Mouse (Mus musculus) retina, postnatal 1 day (tissue): ENCODE measurements at regions not wholly inside any gene's neighbourhood (a gene's known extent, or its start where the extent isn't known, plus 50 kb on each side); places are given as distances from the start of the nearest gene placed in this dataset.
"Not testable (repeated sequence)": the region's sequence is repeated elsewhere in the genome, so short reads cannot be mapped to it uniquely, and the experiment has no call there.

Source experiments
- DNase-seq: peaks from one replicate; pipeline ENCODE4 v3.0.0-alpha.2; 2012

DNA sequence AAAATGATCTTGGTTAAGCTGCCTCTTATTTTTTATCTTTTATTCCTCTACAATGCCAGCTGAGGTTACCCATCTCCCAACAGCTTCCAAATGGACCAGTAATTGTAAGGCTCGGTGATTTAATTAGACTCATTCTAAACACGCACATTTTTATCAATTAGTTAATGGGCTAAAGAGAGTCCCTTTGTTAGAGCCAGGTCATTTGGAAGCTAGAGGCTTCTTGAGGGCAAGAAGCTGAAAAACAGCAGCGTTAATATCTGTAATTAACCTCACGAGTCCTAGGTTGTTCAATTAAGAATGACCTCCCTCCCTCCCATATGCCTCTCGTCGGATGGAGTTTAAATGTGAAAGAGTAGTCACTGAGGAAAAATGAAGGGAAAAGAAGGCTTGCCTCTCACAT lies 66.5 kb downstream of the Otx2 start:
- peak; percentile 88 for DNase-seq

DNA sequence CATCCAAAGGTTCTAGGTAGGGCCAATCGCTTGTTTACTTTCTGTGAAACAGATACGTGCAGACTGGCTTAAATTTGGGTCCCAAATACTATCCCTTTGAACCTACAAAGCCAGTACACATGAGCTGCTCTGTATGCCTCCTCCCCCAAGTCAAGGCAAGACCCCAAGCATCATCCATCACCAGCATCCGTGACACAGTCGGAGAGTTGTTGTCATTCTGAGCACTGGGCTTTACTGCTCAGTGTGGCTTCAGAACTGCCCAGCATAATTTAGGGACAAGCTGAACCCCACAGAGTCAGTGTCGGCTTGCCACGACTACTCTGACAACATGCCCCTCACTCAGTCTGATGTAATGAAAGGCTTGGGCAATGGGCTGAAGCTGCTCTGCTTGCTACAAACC lies 70.1 kb downstream of the Otx2 start:
- DNase-seq, result no peak

DNA sequence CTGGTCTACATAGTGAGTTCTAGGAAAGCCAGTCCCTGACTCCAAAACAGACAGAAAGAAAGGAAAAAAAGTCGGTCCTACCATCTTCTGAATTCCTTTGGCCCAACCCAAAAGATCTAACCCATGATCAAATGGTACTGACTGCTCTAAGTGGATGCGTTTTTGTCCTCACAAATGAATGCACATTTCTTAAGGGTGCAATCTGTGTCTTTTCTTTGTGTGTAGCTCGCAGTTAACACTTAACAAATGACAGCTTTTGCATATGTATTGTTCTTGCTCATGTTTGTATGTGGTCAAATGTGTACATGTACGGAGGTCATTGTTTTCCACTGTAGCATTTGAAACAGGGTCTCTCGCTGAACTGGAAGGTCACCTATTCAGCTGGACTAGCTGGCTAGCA lies 79.3 kb downstream of the Otx2 start:
- no peak for DNase-seq

DNA sequence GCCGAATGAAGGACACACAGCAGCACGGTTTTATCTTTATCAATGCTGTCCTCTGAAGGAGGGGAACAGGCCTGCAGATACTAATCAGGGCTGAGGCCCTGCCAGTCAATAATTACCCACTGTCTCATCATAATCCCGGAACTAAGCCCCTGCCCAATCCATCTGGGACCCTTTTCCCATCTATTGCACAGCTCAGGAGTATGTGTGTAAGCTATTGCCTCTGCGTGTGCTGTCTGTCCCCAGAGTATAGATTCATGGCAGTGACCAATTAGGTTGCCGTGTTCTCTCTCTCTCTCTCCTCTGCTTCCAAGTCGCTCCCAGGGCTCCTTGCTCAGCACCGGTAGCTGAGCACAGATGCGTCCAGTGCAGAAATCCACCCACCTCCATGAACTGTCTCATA lies 80.3 kb downstream of the Otx2 start:
- peak; percentile 90 for DNase-seq

DNA sequence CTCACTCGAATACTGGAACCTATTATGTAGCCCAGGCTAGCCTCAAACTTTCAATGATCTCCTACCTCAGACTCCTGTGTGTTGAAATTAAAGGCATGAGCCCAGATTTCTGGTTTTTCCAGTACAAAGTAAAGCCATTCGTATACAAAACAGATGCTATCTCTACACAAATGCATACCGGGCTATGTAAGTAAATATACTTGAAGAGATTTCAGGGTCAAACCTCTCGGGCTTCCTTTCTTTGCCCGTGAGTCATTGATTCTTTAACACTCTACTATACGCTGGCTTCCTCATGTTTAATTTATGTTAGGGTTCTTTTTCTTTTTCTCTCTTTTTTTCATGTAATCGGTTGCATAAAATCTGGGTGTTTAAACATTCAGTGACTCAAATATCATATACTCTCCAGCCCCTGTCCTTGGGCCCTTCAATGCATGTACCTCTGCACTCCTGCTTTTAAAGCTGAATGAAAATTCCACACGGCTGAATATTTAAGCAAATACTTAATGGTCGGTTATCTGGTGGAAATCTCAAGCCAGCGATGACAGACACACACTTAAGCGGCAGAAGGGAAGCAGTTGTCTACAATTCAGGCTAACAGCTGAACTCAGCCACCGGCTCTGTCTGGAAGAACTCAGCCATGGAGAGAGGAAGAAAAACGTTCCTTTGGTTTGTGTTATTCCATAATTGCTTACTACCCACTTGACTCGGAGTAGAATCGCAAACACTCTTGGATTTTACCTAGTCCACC lies 82.0 kb downstream of the Otx2 start:
- DNase-seq, result no peak

DNA sequence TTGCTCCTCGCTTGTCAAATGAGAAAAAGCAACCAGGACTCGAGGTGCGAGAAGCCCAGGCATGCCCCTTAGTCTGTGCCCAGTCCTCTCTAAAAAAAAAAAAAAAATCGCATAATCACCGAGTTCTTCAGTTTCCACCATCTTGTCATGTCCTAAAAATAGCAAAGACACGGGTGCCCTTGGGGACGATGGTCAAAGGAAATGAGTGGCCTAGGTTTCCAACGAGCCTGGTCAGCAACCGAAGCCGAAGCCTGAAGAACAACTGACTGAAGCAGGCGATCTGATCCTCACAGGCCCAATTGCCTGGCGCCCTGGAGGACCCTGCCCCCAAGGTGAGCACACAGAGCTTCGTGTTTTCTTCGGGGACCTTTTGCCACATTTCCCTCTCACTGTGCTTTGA lies 83.2 kb downstream of the Otx2 start:
- DNase-seq, result no peak

DNA sequence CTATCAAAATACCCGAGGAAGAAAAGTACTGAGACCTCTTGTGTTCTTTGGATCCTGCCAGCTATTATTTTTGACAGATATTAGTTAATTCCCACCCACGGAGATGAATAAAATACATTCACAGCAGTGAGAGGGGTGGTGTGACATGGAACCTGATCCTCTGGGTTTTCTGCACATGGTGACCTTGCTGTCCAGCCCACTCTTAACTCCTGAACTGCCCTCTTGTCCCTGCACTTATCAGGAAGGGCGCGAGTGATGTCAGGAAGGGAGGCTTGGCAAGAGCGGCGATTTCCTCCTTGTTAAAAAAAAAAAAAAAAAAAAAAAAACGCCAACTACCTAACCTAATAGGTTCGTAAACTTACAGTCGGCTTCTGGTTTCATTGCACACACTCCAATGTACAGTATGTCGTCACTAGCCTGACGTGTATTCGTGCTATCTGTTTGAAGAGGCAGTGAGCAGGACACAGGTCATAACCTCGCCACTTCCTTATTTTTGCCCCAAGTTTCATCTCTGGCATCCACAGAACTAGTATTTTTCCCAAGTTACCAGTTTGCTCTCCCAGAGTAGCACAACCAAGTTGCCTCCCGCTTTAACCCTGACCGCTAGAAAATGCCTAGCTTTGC lies 83.8 kb downstream of the Otx2 start:
- DNase-seq, result no peak

DNA sequence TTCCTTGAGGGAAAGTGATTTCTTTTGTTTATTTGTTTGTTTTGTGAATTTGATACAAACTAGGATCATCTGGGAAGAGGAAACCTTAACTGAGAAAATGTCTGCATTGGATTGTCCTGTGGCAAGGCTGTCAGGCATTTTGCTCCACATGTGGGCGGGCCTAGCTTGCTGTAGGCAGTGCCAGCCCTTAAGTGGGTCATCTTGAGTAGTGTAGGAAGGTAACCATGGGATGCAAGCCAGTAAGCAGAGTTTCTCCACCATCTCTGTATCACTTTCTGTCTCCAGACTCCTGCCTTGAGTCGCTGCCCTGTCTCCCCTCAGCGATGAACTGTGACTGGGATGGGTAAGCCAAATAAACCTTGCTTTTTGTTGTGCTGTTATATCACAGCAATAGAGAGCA lies 87.8 kb downstream of the Otx2 start:
- no peak for DNase-seq

DNA sequence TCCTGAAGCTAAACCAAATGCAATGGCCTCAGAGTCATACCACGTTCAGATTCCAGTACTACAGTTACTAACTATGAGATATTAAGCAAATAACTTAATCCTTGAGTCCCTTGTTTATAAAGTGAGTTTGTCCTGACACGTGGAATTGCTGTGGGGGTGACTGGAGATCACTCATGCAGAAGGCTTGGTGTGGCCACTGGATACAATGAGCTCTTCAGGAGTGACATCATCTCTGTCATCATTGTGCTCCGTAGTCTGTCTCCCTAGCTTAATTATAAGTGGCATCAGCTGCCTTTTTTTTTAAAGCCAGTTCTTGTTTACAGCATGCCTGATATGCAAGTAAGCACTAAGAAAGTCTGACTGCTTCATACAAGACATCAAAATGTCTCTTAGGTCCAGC lies 89.0 kb downstream of the Otx2 start:
- peak; percentile 79 for DNase-seq

DNA sequence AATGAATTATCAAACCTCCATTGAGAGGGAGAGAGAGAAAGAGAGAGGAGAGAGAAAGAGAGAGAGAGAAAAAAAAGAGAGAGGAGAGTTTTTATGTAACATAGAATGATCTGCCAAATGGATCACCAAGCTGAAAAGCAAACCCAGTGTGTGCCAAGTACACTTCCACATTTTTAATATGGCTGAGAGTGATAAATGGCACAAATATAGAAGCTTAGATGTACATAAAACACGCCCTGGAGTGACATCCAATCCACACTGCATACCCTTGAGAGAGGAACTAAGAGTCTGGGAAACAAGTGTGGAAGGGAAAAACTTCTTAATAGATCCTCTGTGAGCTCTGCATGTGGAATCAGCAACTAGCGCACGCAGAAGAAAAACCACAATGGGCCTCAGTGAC lies 90.1 kb downstream of the Otx2 start:
- no peak for DNase-seq

DNA sequence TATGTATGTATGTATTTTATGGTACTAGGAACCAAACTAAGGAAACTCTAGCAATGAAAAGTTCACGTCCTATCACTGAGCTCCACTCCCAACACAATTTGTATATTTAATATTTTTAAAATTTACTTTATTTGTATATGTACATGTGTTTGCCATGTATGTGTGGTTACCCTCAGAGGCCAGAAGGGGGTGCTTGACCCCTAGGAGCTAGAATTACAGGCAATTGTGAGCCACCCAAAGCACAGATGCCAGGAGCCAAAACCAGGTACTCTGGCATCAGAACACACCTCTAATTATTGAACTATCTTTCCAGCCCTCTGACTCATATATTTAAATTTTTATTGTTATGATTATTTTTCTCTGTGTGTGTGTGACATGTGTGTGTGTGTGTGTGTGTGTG lies 91.5 kb downstream of the Otx2 start:
- DNase-seq, result peak; percentile 48

DNA sequence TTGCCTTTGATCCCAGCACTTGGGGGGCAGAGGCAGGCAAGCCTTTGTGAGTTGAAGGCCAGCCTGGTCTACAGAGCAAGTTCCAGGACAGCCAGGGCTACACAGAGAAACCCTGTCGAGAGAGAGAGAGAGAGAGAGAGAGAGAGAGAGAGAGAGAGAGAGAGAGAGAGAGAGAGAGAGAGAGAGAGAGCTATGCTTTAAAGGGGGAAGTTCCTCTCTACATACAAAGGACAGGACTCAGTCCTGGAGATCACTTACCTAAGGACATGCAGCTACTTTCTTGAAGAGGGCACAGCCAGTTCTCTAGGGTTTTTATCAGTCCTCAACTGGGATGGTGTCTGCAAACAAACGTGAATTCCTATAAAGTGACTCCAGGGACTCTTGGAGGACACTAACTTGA lies 92.3 kb downstream of the Otx2 start:
- not testable (repeated sequence) for DNase-seq

DNA sequence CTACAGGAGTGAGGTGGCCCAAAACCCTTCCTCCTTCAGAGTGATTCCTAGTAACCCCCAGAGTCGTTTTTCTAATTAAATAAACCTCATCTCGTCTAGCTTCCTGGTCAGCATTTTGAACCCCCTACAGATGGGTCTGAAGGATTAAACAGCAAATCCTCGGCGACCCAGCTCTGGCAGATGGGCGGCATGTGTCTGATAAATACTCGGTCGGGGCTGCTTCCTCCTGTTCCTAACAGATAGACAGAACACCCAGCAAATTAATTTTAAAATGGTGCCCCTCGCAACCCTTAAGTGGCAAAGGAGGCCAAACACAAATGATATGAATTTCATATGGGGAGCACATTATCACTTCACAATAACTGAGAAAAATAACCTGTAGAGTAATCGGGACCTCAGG lies 93.2 kb downstream of the Otx2 start:
- DNase-seq, result peak; percentile 87

DNA sequence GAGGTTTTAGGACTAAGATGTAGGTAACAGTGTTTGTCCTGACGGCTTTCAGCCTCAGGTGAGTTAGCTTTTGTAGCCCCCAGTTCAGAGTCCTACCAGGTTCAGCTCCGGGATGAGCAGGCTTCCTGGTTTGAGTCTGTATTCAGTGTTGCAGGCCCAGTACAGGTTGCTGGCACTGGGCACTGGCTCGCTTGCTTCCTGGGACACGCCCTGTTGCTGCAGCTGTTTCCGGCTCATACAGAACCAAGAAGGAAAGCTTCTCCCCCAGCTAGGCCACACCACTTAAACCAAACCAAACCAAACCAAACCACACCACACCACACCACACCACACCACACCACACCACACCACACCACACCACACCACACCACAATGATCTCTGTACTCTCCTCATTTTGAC lies 93.6 kb downstream of the Otx2 start:
- no peak for DNase-seq
